Mouse (Mus musculus) limb, embryonic 15.5 days (tissue): ENCODE measurements around the gene Chtop. TPM values are rescaled to one million over a fixed set of nuclear protein-coding genes. Genes with fewer than 3 reads are reported as not detected.

Experiments
- ATAC-seq: fragments of 200-750 bp; cut with Nextera tagmentation; 2 replicates; pipeline ENCODE4 v1.8.0; 2017; ENCODE audit warnings: low read depth, moderate TSS enrichment; ENCODE audit not compliant: insufficient number of reproducible peaks, low FRiP score, low TSS enrichment
- H3K27ac ChIP-seq: fragments of 300-500 bp; sonication (generic); 2 replicates; pipeline ENCODE4 v1.5.1; 2015; ENCODE audit warnings: moderate library complexity, mild to moderate bottlenecking, inconsistent platforms
- H3K27me3 ChIP-seq: fragments of 300-500 bp; sonication (generic); 2 replicates; pipeline ENCODE4 v1.6.1; 2015; ENCODE audit warnings: inconsistent platforms
- H3K36me3 ChIP-seq: fragments of 300-500 bp; sonication (generic); 2 replicates; pipeline ENCODE4 v1.6.1; 2015; ENCODE audit warnings: inconsistent platforms
- H3K4me1 ChIP-seq: fragments of 300-500 bp; sonication (generic); 2 replicates; pipeline ENCODE4 v1.6.1; 2015; ENCODE audit warnings: inconsistent platforms
- H3K4me2 ChIP-seq: fragments of 300-500 bp; sonication (generic); 2 replicates; pipeline ENCODE4 v1.6.1; 2015; ENCODE audit warnings: mild to moderate bottlenecking, inconsistent platforms
- H3K4me3 ChIP-seq: fragments of 300-500 bp; sonication (generic); 2 replicates; pipeline ENCODE4 v1.5.1; 2015; ENCODE audit warnings: mild to moderate bottlenecking, inconsistent platforms
- H3K9ac ChIP-seq: fragments of 300-500 bp; sonication (generic); 2 replicates; pipeline ENCODE4 v1.6.1; 2015; ENCODE audit warnings: inconsistent platforms
- H3K9me3 ChIP-seq: fragments of 300-500 bp; sonication (generic); 2 replicates; pipeline ENCODE4 v1.6.1; 2016; ENCODE audit warnings: inconsistent platforms
- WGBS: fragments of 180-500 bp; shearing (Covaris S2); methylation state at CpG from one replicate; pipeline ENCODE4 v1.1.7; 2015; 5-methylcytosine and 5-hydroxymethylcytosine counted together
- polyA plus RNA-seq: library from polyadenylated mRNA; unstranded; fragments of >200 nt; fragmentation: Nextera tagmentation; extraction: Ambion mirVana; gene quantifications from 2 replicates; pipeline ENCODE4 v1.2.1, GENCODE M21; 2015

The Chtop gene
- polyA plus RNA-seq: 146 and 147 TPM in 2 replicates

- peak within 1 kb of the TSS; percentile 94 for H3K27ac ChIP-seq
- ATAC-seq: peak; percentile 91
- H3K36me3 ChIP-seq: peaks cover 32% of the 10 kb centered on the region
- peaks cover 21% of the 10 kb centered on the region for H3K4me1 ChIP-seq
- WGBS: under 1% methylated on average over 66 of the region's 66 CpGs
- H3K4me3 ChIP-seq: peak within 1 kb of the TSS; percentile 89
- H3K27me3 ChIP-seq: 0 out of 2 replicates have a peak, but pooled peaks cover 10% of the 10 kb centered on the region
- H3K9ac ChIP-seq: peak within 1 kb of the TSS; percentile 97
- H3K9me3 ChIP-seq: no peaks in the 10 kb centered on the region
- H3K4me2 ChIP-seq: peak within 1 kb of the TSS; percentile 56
Measured at GRCm38 (mm10) chr3:90508950-90509746, at the start of gene Chtop. Chtop (minus strand) TSS chr3:90509498.

GRCm38 (mm10) chr3:90555954-90556353 is 46.7 kb upstream of the Chtop start:
- H3K9ac ChIP-seq: no peak overlapping the region
- ATAC-seq: no peak
- WGBS: 51% methylated on average over 5 of the region's 5 CpGs

GRCm38 (mm10) chr3:90552231-90552630 is 42.9 kb upstream of the Chtop start:
- H3K27ac ChIP-seq: no peak overlapping the region
- no peaks in the 10 kb centered on the region for H3K36me3 ChIP-seq
- H3K4me2 ChIP-seq: no peak overlapping the region
- H3K4me1 ChIP-seq: peaks cover 7% of the 10 kb centered on the region
- 80% methylated on average over 2 of the region's 2 CpGs for WGBS
- H3K27me3 ChIP-seq: no peaks in the 10 kb centered on the region
- no peak overlapping the region for H3K9ac ChIP-seq
- no peak overlapping the region for H3K4me3 ChIP-seq
- H3K9me3 ChIP-seq: no peaks in the 10 kb centered on the region
- ATAC-seq: no peak

More at GRCm38 (mm10) chr3:90555954-90556353, 46.7 kb upstream of the Chtop start:
- Histone ChIP-seq H3K4me3 (no peak overlapping the region), H3K36me3 (no peaks in the 10 kb centered on the region), H3K9me3 (no peaks in the 10 kb centered on the region), H3K4me1 (peaks cover 7% of the 10 kb centered on the region; the same call in 1 of the 2 replicates), H3K27ac (0 out of 2 replicates have a peak overlapping the region, but pooled peaks have one; percentile 43), H3K27me3 (no peaks in the 10 kb centered on the region), H3K4me2 (no peak overlapping the region)

GRCm38 (mm10) chr3:90550421-90550790 is 41.1 kb upstream of the Chtop start:
- WGBS: 71% methylated on average over 2 of the region's 2 CpGs
- no peak overlapping the region for H3K9ac ChIP-seq
- H3K9me3 ChIP-seq: no peaks in the 10 kb centered on the region
- no peak for ATAC-seq
- H3K4me3 ChIP-seq: no peak overlapping the region
- H3K36me3 ChIP-seq: no peaks in the 10 kb centered on the region
- H3K4me1 ChIP-seq: peaks cover 3% of the 10 kb centered on the region; the same call in 1 of the 2 replicates
- H3K27ac ChIP-seq: no peak overlapping the region
- no peaks in the 10 kb centered on the region for H3K27me3 ChIP-seq
- no peak overlapping the region for H3K4me2 ChIP-seq

- no peak for ATAC-seq
- peaks cover 3% of the 10 kb centered on the region; the same call in 1 of the 2 replicates for H3K4me1 ChIP-seq
- no peak overlapping the region for H3K27ac ChIP-seq
- H3K9ac ChIP-seq: no peak overlapping the region
- no peaks in the 10 kb centered on the region for H3K9me3 ChIP-seq
- WGBS: 35% methylated on average over 5 of the region's 5 CpGs
- no peaks in the 10 kb centered on the region for H3K36me3 ChIP-seq
- no peak overlapping the region for H3K4me2 ChIP-seq
- no peaks in the 10 kb centered on the region for H3K27me3 ChIP-seq
- no peak overlapping the region for H3K4me3 ChIP-seq
Measured at GRCm38 (mm10) chr3:90549676-90550420, 40.5 kb upstream of the Chtop start.

GRCm38 (mm10) chr3:90540904-90541303 is 31.6 kb upstream of the Chtop start:
- 68% methylated on average over 4 of the region's 4 CpGs for WGBS
- peaks cover 31% of the 10 kb centered on the region for H3K4me1 ChIP-seq
- no peaks in the 10 kb centered on the region for H3K36me3 ChIP-seq
- H3K27ac ChIP-seq: peak overlapping the region; percentile 48; the same call in 1 of the 2 replicates
- H3K9ac ChIP-seq: no peak overlapping the region
- H3K9me3 ChIP-seq: no peaks in the 10 kb centered on the region
- peak overlapping the region; percentile 3; the same call in 1 of the 2 replicates for H3K4me3 ChIP-seq
- no peak for ATAC-seq
- H3K27me3 ChIP-seq: no peaks in the 10 kb centered on the region
- H3K4me2 ChIP-seq: 0 out of 2 replicates have a peak overlapping the region, but pooled peaks have one; percentile 12

- Histone ChIP-seq H3K4me2 (peak overlapping the region; percentile 31), H3K4me1 (peaks cover 31% of the 10 kb centered on the region), H3K9me3 (no peaks in the 10 kb centered on the region), H3K9ac (no peak overlapping the region), H3K36me3 (no peaks in the 10 kb centered on the region), H3K4me3 (peak overlapping the region; percentile 29), H3K27me3 (no peaks in the 10 kb centered on the region), H3K27ac (peak overlapping the region; percentile 75)
- WGBS: 72% methylated on average over 5 of the region's 5 CpGs
- ATAC-seq: no peak
Measured at GRCm38 (mm10) chr3:90537905-90538296, 28.6 kb upstream of the Chtop start.

GRCm38 (mm10) chr3:90537141-90537904 is 28.0 kb upstream of the Chtop start, which contains the start of gene S100a16:
S100a16 (plus strand) TSS chr3:90537254.
- H3K4me3 ChIP-seq: peak within 1 kb of the TSS; percentile 29
- H3K9me3 ChIP-seq: no peaks in the 10 kb centered on the region
- H3K36me3 ChIP-seq: no peaks in the 10 kb centered on the region
- no peak within 1 kb of the TSS for H3K9ac ChIP-seq
- H3K4me2 ChIP-seq: peak within 1 kb of the TSS; percentile 31
- 37% methylated on average over 10 of the region's 10 CpGs for WGBS
- H3K27me3 ChIP-seq: no peaks in the 10 kb centered on the region
- peaks cover 28% of the 10 kb centered on the region for H3K4me1 ChIP-seq
- peak within 1 kb of the TSS; percentile 75 for H3K27ac ChIP-seq
- ATAC-seq: peak; percentile 82

GRCm38 (mm10) chr3:90535446-90535845 is 26.1 kb upstream of the Chtop start:
- Histone ChIP-seq H3K27ac (no peak overlapping the region), H3K4me3 (no peak overlapping the region), H3K36me3 (no peaks in the 10 kb centered on the region), H3K4me2 (no peak overlapping the region), H3K27me3 (no peaks in the 10 kb centered on the region), H3K9ac (no peak overlapping the region), H3K9me3 (no peaks in the 10 kb centered on the region), H3K4me1 (peaks cover 17% of the 10 kb centered on the region)
- 71% methylated on average over 1 of the region's 1 CpGs for WGBS
- ATAC-seq: no peak

- Histone ChIP-seq H3K27ac (no peak overlapping the region), H3K4me3 (no peak overlapping the region), H3K9ac (no peak overlapping the region), H3K4me2 (no peak overlapping the region), H3K4me1 (peaks cover 4% of the 10 kb centered on the region), H3K27me3 (no peaks in the 10 kb centered on the region), H3K9me3 (no peaks in the 10 kb centered on the region), H3K36me3 (no peaks in the 10 kb centered on the region)
- 60% methylated on average over 5 of the region's 5 CpGs for WGBS
- ATAC-seq: no peak
Measured at GRCm38 (mm10) chr3:90531713-90532112, 22.4 kb upstream of the Chtop start.

GRCm38 (mm10) chr3:90527291-90527873 is 18.1 kb upstream of the Chtop start:
- no peak for ATAC-seq
- Histone ChIP-seq H3K36me3 (no peaks in the 10 kb centered on the region), H3K4me1 (peaks cover 13% of the 10 kb centered on the region; the same call in 1 of the 2 replicates), H3K4me3 (peak overlapping the region; percentile 20), H3K4me2 (peak overlapping the region; percentile 10; the same call in 1 of the 2 replicates), H3K9ac (no peak overlapping the region), H3K9me3 (no peaks in the 10 kb centered on the region), H3K27me3 (no peaks in the 10 kb centered on the region), H3K27ac (peak overlapping the region; percentile 33; the same call in 1 of the 2 replicates)
- WGBS: 78% methylated on average over 7 of the region's 7 CpGs
